Mouse (Mus musculus) adrenal gland, postnatal 25 days (tissue): ENCODE measurements around the gene Sp140. TPM values are rescaled to one million over a fixed set of nuclear protein-coding genes. Genes with fewer than 3 reads are reported as not detected.
"Not testable (repeated sequence)": the region's sequence is repeated elsewhere in the genome, so short reads cannot be mapped to it uniquely, and the experiment has no call there.

Experiments
- DNase-seq: peaks from one replicate; pipeline ENCODE4 v3.0.0; 2021; ENCODE audit warnings: mixed read lengths
- long read RNA-seq: library from polyadenylated mRNA; stranded (forward); transcript quantifications from one replicate; pipeline ENCODE4 v2.0.0, GENCODE M21; 2021
- total RNA-seq: library from RNA; stranded (reverse); gene quantifications from 2 replicates; pipeline ENCODE4 v1.2.3, GENCODE M21; 2021

Gene Sp140
- 3.5 and 5.0 TPM in 2 replicates for total RNA-seq
- long read RNA-seq, partial matches to known transcripts = 1 of 2 reads
- long read RNA-seq, other reads (novel, unspliced or antisense) = 1 of 2 reads

DNA sequence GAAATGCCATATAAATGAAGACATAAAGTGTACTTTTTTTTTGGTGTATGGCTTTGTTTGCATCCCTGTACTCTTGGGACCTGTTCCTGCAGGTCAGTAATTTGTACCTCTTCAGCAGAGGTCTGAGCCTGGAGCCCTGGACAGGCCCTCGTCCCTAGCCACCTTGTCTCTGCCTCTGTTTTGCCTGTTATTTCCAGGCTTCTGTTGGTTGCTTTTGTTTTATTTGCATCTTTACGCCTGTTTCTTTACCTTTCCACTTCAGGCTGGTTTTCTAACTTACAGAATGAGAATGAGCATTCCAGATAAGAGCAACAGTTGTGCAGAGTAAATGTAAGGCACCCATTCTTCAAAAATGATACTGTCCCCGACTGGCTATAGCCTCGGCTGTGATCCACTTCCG, at the start of gene Sp140:
TSS of gene Sp140 (plus strand) at position 301 of the 400 bp plus-strand sequence.
- not testable (repeated sequence) for DNase-seq

DNA sequence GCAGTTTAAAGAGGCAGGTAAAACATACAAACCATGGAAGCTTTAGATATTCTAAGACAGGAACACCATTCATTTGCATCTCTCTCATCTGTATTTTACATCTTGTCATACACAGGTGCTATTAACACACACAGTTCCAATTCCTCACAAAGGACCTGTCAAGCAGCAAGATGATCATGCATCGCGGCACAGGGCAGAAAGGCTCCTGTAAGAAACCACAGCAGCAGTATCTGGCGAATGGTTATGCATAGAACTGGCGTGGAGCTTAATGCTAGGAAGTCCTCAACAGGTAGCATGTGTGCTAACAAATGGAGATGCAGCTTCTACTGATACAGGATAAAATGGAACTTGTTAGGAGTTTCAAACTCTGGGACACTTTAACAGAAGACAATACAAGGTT, 44.9 kb upstream of the Sp140 start:
- peak; percentile 3 for DNase-seq

DNA sequence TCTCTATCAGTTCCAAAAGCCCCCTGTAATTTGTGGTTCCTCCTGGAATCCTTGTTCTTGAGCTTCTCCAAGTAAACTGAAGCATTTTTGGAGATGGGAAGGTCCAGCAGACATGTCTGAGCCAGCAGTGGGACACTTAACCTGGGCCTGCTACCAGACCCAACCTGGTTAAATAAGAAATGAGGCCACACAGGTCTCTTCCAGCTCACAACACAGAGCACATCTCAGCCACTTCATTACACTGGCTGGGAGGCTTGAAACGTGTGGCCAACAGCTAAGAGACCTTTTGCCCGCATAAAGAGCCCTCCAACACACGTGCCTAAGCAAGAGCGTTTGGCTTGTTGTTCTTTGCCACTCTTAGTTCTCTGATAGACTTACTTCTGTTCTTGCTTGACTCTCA, 26.6 kb upstream of the Sp140 start:
- not testable (repeated sequence) for DNase-seq

DNA sequence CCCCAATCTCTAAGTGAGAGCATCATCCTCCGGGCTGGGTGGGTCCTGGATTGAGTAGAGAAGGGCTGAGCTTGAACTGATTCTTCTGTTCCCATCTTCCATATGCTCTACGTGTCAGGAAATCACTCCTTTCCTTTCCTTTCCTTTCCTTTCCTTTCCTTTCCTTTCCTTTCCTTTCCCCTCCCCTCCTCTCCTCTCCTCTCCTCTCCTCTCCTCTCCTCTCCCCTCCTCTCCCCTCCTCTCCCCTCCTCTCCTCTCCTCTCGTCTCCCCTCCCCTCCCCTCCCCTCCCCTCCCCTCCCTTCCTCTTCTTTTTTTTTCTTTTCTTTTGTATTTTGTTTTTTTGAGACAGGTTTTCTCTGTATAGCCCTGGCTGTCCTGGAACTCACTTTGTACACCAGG, 24.8 kb upstream of the Sp140 start, which contains the start of gene G530012D18Rik:
TSS of gene G530012D18Rik (plus strand) at position 301 of the 400 bp plus-strand sequence.
- DNase-seq = not testable (repeated sequence)

DNA sequence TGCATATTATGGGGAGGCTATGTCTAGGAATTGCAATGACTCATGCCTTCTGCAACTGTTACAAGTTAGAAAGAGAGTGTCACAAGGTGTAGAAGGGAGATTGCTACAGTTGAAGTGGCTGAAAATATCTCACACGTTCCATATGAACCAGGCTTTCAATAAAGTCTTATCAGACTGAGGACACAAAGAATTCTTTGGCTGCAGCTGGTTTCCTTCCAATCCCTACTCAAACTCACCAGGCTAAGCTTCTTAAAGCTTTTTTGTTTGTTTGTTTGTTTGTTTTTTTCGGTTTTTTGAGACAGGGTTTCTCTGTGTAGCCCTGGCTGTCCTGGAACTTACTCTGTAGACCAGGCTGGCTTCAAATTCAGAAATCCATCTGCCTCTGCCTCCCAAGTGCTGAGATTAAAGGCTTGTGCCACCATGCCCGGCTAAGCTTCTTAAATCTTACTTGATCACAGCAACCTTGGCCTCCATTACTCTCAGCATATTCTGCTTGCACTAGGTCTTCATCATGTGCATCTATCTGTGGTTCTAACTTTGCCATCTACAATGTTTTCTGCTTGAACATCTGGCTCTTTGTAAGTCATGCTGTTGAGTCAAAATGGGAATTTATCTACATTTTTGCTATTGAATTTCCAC, 21.7 kb upstream of the Sp140 start:
- not testable (repeated sequence) for DNase-seq

DNA sequence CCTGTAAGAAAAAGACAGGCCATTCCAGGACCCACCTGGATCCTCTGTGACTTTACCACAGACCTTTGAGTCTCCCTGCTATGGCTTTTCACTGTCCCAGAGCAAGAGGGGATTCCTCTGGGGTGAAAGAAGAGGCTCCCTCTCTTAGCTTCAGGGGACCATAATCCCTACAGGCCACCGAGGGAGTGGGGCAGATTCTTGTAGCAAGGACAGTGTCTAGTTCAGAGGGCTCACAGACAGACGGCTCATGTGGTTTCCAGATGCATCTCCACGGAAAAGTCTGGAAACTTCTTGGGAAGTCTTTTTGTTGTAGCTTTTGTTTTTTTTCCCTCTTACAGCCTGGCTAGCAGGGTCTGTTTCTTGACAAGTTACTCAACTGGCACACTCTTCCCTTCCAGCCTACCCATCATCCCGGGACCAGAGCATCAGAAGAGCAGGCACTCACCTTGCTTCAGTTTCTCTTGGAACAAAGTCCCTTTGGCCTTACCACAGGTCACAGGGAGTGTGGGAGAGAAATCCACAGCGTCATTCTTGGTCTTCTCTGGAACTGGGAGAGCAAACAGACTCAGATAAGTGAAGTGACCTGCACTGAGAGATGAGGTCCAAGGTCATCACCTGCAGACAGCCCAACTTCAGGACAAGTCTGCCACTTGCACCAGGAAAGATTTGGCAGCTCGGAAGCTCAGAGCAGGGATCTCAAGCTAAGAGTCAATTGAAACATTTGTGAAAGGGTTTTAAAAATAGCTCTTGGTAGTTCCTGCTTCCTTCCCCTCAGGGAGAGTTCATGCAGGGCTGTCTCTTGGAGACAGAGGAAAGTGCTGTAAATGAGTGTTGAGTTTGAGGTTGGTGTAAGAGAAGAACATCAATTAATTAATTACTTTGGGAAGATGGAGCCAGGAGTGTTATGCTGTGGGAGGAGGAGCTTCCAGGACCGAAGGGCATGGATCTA, 20.7 kb upstream of the Sp140 start:
- not testable (repeated sequence) for DNase-seq

DNA sequence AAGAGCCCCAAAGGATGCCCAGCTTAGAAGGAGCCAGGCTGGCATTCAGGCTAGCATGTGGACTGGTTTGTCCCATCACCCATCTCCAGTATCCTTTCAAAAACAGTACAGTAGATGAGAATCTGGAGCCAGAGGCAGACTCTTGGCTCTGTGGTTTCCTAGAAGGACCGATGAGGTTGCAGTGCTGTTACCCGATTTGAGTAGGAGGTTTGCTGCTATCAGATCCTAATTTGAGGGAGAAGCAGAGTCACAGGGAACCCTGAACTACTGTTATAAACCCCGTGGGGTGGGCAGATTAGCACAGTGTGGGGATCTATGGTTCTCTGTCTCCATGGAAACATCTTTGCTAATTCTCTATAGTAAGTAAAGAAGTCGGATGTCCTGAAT, 20.0 kb upstream of the Sp140 start:
- DNase-seq = not testable (repeated sequence)

DNA sequence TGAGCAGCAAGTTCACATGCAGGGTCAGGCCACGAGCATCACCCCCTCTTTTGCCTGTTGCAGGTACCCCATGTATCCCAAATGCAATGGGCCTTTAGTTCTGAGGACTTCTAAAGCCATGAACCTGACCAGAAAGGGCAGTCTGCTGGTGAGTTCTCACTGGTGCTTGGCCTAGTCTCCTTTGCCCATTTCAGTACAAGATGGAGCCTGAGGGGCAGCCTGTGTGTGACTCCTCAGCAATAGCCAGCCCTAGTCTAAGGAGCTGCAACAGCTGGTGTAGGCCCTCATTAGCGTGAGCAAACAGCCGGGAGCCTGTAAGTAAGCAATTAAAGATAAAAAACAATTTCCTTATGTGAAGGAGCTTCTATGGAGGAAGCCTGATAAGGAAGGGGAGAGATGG, 19.6 kb upstream of the Sp140 start:
- DNase-seq = not testable (repeated sequence)

DNA sequence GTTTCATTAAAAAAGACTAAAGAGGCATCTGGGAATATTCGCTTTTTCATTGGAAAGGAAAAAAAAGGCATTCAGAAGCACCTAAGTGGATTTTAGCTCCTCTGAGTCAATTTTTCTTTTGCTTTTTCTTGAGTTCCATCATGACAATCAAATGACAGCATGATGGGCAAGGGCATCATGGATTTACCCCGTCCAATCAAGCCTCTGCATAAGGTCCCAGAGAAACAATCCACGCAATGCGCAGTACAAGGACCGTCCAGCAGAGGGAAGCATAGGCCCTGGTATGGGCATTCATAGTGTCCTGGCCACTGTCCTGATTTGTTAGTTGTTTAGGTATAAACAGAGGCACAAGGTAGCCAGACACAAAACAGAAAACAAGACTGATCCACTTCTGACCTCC, 18.7 kb upstream of the Sp140 start:
- not testable (repeated sequence) for DNase-seq

DNA sequence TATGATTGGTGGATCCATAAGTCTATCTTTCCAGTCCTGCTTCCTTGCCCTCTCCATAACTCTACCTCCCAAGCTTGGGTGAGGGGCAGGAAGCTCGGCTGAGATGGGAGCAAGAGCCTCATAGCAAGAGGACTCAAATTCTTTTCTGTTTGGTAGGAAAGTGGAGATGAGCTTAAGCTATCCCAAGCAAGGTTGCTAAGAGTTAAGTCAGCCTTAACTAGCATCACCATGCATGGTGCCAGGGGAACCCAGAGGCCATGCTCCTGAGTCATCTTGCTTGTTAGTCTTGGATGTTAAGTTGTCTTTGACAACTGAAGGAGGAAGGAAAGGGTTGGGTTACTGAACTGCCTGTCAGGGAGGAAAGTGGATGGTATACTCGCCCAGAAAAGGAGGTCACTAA, 11.5 kb upstream of the Sp140 start:
- DNase-seq = not testable (repeated sequence)

DNA sequence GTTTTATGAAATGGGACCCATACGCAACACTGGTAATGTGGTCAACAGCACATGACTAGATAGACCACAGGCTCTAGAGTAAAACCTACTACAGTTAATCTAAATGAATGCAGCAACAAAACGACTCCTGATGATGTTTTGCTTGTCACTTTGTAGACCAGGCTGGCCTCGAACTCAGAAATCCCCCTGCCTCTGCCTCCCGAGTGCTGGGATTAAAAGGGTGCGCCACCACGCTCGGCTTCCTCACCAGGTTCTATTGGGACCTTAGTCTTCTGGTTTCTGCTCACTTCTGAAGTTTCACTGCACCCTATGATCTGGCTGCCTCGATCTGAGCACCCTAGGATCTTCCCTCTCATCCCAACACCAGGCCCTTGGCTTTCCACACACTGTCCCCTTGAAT, 7.7 kb upstream of the Sp140 start:
- peak; percentile 5 for DNase-seq

DNA sequence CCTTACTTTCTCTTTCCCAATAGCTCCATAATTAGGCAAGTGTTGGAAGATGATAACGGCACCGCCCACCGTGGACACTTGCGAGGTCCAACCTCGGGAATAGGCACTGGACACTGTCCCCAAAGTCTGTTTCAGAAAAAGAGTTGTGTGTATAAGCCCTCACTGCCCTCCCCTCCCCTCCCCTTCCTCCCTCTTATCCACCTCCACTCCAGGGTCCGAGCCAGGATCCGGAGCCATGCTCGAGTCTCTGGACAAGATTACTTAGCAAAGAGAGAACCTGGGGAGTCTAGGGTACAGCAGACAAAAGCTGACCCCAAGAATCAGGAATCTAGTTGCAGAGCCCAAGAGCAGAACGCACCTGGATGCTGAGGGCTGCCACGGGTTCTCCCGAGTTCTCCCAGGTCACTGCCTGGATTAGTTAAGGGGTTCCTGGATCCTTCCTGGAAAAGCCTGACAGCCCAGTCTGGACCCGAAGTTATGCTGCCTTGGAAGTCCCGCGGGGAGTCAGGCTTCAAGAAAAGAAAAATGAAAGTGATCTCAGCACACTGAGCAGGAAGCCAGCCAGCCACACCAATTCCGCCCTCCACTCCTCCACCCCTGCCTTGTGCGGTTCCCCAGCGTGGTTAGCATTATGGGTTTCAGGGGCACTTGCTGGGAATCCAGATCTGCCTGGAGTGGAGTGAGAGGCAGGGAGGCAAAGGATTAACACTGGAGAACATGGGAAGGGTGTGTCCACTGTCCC, 1.7 kb upstream of the Sp140 start, which contains the start of gene Sp110:
TSS of gene Sp110 (minus strand) at position 547 of the 742 bp plus-strand sequence.
- DNase-seq = not testable (repeated sequence)

DNA sequence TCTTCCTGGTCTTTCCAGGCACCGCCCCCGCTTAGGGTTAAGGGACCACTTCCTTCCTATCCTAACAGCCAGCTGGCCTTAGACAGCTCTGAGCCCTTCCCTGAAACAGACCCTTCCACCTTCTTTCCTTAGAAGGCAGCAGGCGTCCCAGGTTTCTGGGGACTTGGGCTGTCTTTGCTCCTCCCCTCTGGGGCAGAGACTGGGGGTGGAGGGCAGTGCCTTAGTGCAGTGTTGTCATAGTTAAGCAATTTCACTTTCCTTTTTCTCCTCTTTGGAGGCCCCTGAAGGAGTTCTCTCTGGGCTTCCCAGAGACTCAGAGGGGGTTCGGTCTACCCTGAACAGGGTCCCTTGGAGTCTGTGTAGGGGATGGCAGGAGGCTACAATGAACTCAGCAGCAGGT, 616 bp downstream of the Sp140 start:
- DNase-seq = not testable (repeated sequence)

DNA sequence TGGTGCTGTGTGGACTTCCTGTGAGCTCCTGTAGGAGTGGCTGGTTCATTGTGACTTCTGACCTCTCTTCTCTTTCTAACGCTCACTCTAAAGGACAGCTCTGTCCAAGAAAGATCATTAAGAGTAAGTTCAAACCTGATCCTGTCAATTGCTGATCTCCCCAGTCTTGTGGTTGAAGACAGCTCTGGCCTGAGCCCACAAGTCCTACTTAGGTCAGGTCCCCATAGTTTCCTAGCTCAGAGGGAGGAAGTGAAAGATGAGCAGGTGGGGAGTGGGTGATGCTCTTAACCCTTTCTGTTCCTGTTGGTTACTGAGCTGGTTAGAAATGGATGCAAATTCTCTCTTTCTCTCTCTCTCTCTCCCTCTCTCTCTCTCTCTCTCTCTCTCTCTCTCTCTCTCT, 4.2 kb downstream of the Sp140 start:
- DNase-seq = not testable (repeated sequence)

DNA sequence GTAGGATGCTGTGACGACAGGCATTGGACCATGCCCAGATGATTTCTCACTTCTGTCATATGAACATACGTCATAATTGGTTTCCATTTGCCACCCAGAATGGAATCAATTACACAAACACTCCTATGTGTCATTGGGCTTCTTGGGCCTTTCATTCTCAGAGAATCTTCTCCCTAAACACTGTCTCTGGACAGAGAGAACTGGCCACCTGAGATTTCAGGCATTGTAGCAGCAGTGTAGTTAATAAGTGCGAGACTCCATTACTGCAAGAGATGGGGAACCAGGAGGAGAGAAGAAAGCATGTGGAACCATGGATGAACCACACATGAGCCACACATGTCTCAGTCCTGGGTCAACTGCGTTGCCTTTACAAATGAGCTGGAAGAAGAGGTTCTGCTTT, 8.2 kb downstream of the Sp140 start:
- not testable (repeated sequence) for DNase-seq

DNA sequence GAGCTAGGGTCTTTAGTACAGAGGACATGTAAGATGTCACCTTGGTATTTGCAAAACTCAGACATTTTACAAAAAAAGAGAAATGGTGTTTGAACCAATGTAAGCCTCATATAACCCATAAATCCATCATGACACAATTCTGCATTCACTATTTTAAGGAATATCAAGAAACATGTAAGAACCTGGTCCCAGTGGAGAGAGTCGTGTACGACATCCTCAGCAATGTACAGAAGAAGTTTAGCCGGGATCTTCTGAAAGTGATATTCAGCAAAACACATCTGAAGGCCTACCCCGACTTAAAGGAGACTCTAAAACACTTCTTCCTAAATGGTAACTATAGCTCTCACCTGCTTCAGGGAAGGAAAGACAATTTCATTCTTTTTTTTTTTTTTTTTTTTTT, 10.4 kb downstream of the Sp140 start:
- DNase-seq = not testable (repeated sequence)

DNA sequence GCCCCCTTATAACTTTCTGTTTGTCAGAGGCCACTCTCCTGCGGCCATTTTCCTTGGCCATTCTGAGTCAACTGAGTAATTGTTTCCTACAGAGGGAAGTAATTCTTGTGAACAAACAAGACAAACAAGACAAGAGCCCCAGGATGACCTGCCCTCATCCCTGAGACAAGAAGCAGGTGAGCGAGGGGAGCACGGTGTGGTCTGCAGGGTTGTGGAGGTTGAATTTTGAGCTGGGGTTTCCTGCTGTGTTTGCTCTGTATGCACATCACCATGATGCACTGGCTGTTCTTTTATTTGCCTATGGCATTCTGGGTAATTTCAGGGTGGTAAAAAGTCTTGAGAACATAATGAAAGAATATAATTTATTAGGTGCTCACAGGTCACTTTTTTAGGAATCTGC, 14.9 kb downstream of the Sp140 start:
- DNase-seq = not testable (repeated sequence)

DNA sequence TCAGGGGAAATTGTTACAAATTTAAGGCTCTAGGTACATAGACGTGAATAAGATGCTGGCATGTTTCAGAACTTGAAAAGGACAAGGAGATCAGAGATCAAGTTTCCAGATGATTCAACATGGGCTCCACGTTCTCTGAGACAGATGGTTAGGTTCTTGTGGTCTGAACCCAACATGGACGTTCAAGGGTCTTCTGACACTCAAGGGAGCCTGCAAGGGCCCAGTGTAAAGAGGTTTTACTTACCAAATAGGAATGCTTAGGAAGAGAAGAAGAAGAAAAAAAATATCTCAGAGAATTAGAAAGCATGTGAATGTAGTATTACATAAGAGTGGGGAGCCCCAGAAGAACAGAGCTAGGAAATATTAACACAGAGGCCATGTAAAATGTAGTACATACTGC, 15.6 kb downstream of the Sp140 start:
- not testable (repeated sequence) for DNase-seq

DNA sequence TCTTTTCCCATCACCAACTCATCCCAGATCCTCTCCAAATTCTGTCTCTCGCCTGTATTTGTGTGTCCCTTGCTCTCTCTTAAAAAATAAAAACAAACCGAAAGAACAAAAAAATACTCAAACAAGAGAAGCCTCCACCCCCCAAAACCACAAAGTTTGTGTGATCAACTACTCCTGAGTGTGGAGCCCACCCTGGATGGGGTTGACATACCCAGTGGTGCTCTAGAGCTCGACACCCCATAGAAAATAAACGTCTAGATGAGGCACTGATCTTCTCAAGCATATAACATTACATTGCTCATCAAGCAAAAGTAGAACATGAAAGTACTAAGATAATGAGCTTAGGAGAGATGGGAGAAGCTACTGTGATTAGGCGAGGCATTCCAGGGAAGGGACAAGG, 17.0 kb downstream of the Sp140 start:
- DNase-seq = not testable (repeated sequence)

DNA sequence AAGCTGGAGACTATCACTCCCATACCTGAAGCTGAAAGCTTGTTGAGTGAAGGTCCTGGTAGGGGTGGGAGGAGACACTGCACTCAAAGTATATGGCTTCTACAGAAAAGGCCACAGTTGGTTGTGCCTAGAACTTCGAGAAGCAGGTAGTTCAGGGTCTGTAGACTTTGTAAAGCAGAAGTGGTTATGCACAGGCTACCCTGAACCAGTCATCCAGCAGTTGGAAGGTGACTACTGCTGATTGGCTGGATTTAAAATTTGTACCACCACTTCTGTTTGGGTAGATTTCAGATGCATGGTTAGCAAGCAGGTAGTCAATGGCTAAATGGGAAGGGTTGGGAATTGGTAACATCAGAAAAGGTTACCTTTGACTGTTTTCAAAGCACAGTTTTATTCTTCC, 18.5 kb downstream of the Sp140 start:
- not testable (repeated sequence) for DNase-seq

DNA sequence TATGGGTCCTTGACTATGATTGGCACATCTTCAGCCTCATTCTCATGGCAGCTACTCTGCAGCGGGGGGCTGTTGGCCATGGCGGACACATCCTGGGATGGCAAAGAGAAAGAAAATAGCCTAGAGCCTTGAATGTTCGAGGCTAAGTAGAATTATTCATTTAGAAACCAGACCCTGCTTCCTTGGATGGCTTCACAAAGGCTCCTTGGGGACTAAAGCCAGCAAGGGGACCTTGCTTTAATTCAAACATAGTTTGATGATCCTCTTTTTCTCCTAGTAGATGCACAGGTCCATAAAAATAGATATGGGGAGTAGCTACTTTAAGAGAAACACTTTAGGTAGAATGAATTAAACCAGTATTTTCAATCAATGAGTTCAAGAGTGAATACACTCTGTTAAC, 36.8 kb downstream of the Sp140 start:
- DNase-seq = not testable (repeated sequence)

DNA sequence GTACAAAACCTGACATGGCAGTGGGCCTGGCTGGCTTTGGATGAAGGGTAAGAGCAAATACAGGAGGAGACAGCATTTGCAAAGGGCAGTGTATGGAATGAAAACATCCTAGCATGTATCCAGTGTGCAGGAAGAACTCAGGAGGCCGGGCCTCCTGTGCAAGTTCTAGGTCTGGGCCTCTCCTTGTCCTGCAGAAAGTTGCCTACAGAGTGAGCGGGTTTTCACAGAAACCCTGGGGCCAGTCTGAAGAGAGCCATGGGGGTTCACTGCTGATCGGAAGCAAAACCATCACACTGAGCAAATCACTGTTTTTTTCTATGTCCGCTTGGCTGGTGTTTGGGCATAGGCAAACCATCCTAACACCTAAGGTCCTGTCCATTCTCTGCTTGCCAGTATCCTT, 38.0 kb downstream of the Sp140 start:
- peak; percentile 4 for DNase-seq
